Mouse (Mus musculus): ENCODE data around the gene Bicdl1. TPM values are rescaled to one million over a fixed set of nuclear protein-coding genes. Genes with fewer than 3 reads are reported as not detected.

Gene Bicdl1
- polyA plus RNA-seq, 1 experiment from 2014 or later: 47.2 TPM

DNA sequence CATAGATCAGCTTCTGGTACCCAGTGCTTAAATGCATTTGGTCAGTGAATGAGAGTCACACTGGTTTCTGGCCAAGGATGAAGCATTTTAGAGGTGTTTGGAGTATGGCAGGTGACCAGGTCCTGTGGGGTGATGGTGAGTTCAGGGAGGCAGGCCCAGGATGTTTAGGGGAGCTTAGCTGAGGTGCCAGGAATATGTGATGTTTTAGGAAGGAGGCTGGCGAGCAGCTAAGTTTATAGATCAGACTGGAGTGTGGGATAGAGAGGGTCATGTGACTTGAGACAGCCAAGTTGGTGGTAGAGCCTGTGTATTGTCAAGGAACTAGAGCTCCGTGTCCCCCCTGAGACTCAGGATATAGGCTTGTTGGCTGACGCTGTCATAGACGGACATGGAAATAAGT is 98.4 kb downstream of the Bicdl1 start:
- no peaks in the 10 kb centered on the region for H3K27me3 ChIP-seq (replicated peaks)
- WGBS: 43% methylated on average over 4 of the region's 4 CpGs
- peaks cover 51% of the 10 kb centered on the region for H3K4me1 ChIP-seq
- H3K36me3 ChIP-seq (replicated peaks): no peaks in the 10 kb centered on the region
- no peak for ATAC-seq (replicated peaks)
- H3K4me3 ChIP-seq: peak overlapping the region; percentile 75
- H3K9me3 ChIP-seq: no peaks in the 10 kb centered on the region
- peak overlapping the region; percentile 67 for H3K4me2 ChIP-seq
- H3K27ac ChIP-seq: no peak overlapping the region
- peak overlapping the region; percentile 63 for H3K9ac ChIP-seq

DNA sequence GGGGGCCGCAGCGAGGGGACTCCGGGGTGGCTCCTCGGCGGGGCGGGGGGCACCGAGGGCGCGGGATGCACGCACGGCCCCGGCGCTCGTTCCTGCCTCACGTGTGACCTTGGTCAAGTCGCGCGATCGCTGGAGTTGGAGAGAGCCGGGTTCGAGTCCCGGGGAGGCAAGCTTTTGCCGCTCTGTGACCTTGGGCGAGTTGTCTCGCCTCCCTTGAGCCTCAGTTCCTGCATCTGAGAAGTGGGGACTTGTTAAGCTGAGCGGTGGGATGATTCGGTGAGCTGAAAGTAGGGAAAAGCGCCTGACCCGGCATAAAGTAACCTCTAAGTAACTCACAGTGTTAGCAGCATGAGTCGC is 99.1 kb downstream of the Bicdl1 start:
- Histone ChIP-seq H3K4me1 (peaks cover 51% of the 10 kb centered on the region), H3K4me2 (peak overlapping the region; percentile 67), H3K27ac (peak overlapping the region; percentile 90), H3K4me3 (peak overlapping the region; percentile 75), H3K9ac (peak overlapping the region; percentile 63), H3K27me3 (replicated peaks) (no peaks in the 10 kb centered on the region), H3K9me3 (no peaks in the 10 kb centered on the region), H3K36me3 (replicated peaks) (no peaks in the 10 kb centered on the region)
- WGBS: 1% methylated on average over 30 of the region's 30 CpGs
- no peak for ATAC-seq (replicated peaks)

DNA sequence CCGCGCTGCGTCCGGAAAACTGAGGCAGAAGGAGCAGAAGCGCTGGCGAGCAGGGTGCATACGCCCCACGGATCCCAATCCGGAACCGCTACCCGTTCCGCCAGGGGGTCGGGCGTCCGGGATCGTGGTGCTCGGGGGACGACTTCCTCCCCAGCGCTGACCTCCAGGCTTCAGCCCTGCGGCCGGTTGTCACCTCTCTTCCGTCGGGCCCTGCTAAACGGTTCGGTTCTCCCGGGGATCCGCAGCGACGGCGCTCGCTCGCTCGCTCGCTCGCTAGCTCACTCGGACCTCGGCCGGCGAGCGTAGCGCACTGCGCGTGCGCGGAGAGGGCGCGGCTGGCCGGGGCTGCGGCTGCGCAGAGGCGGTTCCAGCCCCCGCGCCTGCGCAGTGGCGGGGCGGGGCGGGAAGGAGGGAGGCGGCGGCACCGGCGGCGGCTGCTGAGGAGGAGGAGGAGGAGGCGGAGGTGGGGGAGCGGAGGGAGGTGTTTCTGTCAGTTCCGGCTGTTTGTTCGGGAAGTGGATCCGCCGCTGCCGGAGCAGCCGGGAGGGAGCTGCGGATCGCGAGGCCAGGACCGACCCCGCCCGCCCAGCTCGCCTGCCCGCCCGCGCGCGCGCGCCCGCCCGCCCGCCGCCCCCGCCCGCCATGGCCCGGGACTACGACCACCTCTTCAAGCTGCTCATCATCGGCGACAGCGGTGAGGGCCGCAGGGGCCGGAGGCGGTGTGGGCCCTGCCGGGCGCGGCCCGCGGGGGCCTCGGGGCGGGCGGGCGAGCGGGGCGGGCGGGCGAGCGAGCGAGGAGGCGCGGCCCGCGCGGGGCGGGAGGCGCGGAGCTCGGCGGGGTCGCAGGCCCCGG is 99.7 kb downstream of the Bicdl1 start, which contains the start of gene Rab35:
Gene Rab35, plus strand, starts transcription at position 404 of the 853 bp plus-strand sequence.
- ATAC-seq (replicated peaks): peak; percentile 90
- Histone ChIP-seq H3K9ac (peak within 1 kb of the TSS; percentile 83), H3K9me3 (no peaks in the 10 kb centered on the region), H3K27me3 (replicated peaks) (no peaks in the 10 kb centered on the region), H3K4me3 (peak within 1 kb of the TSS; percentile 75), H3K27ac (peak within 1 kb of the TSS; percentile 90), H3K4me2 (peak within 1 kb of the TSS; percentile 72), H3K36me3 (replicated peaks) (no peaks in the 10 kb centered on the region), H3K4me1 (peaks cover 47% of the 10 kb centered on the region)
- WGBS: under 1% methylated on average over 79 of the region's 125 CpGs

- H3K27ac ChIP-seq: 0 out of 2 replicates have a peak overlapping the region, but pooled peaks have one; percentile 38
- peak overlapping the region; percentile 75; the same call in 1 of the 2 replicates for H3K4me3 ChIP-seq
- ATAC-seq (replicated peaks): no peak
- H3K9ac ChIP-seq: no peak overlapping the region
- WGBS: 47% methylated on average over 5 of the region's 5 CpGs
- no peaks in the 10 kb centered on the region for H3K36me3 ChIP-seq (replicated peaks)
- no peaks in the 10 kb centered on the region for H3K27me3 ChIP-seq (replicated peaks)
- H3K9me3 ChIP-seq: no peaks in the 10 kb centered on the region
- H3K4me2 ChIP-seq: no peak overlapping the region
- H3K4me1 ChIP-seq: peaks cover 40% of the 10 kb centered on the region
Observed at GRCm38 (mm10) chr5:115630291-115630690, 101.1 kb downstream of the Bicdl1 start.

GRCm38 (mm10) chr5:115629672-115630071 is 101.7 kb downstream of the Bicdl1 start:
- no peak overlapping the region for H3K4me3 ChIP-seq
- no peak overlapping the region for H3K4me2 ChIP-seq
- no peaks in the 10 kb centered on the region for H3K9me3 ChIP-seq
- no peak overlapping the region for H3K27ac ChIP-seq
- H3K36me3 ChIP-seq (replicated peaks): no peaks in the 10 kb centered on the region
- no peak overlapping the region for H3K9ac ChIP-seq
- peaks cover 34% of the 10 kb centered on the region for H3K4me1 ChIP-seq
- ATAC-seq (replicated peaks): no peak
- H3K27me3 ChIP-seq (replicated peaks): no peaks in the 10 kb centered on the region
- WGBS: 93% methylated on average over 4 of the region's 4 CpGs

DNA sequence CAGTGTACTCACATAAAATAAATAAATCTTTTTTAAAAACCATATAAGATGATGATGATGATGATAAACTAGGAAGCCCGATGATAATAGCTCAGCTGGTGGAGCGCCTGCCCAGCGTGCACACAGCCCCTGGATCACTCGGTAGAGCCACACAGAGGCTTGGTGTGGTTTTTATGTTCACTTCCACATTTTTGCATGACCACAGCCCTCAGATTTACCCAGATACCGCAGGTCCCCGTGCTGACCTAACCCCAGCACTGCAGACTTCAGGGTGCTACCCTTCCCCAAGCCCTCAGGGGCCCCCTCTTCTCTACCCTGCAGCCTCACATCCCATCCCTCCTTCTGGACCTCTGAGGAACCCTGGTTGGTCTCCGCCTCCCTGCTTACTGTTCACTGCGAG is 103.3 kb downstream of the Bicdl1 start:
- WGBS: 79% methylated on average over 8 of the region's 8 CpGs
- H3K9me3 ChIP-seq: no peaks in the 10 kb centered on the region
- no peak overlapping the region for H3K4me2 ChIP-seq
- no peaks in the 10 kb centered on the region for H3K27me3 ChIP-seq (replicated peaks)
- no peak overlapping the region for H3K27ac ChIP-seq
- ATAC-seq (replicated peaks): no peak
- H3K4me3 ChIP-seq: no peak overlapping the region
- H3K9ac ChIP-seq: no peak overlapping the region
- peaks cover 18% of the 10 kb centered on the region for H3K4me1 ChIP-seq
- H3K36me3 ChIP-seq (replicated peaks): no peaks in the 10 kb centered on the region

DNA sequence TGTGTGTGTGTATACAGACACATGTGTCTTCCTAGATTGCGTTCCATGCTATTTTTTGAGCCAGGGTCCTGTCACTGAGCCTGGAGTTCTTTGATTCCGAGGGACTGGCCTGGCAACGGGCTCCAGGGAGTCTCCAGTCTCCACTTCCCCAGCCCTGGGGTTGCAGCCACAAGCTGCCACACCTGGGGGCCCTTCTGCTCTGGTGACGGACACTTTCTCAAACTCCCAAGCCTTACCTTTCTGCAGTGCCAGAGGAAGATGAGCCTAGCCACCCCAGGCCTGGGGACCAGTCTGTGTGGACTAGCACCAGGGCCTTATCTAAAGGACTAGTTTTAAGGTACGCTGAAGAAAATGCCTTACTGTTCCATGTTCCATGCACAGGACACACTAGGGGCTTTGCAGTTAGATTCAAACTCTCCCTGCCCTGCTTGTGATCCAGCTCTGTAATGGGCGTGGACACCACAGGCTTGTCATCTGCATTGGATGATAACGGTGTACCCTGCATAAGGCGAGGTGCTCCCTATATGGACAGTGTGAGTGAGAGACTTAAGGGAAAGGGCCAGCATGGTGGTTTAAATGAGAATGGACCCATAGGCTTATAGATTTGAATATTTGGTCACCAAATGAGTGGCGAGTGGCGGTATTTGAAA is 105.1 kb downstream of the Bicdl1 start:
- WGBS: 89% methylated on average over 10 of the region's 10 CpGs
- ATAC-seq (replicated peaks): no peak
- no peak overlapping the region for H3K4me2 ChIP-seq

GRCm38 (mm10) chr5:115623694-115624440 is 107.6 kb downstream of the Bicdl1 start:
- no peaks in the 10 kb centered on the region for H3K27me3 ChIP-seq (replicated peaks)
- no peak overlapping the region for H3K27ac ChIP-seq
- 76% methylated on average over 9 of the region's 9 CpGs for WGBS

More for the DNA sequence above, 105.1 kb downstream of the Bicdl1 start:
- Histone ChIP-seq H3K36me3 (replicated peaks) (0 out of 2 replicates have a peak, but pooled peaks cover 3% of the 10 kb centered on the region), H3K9ac (no peak overlapping the region), H3K27ac (no peak overlapping the region), H3K4me3 (no peak overlapping the region), H3K9me3 (no peaks in the 10 kb centered on the region), H3K4me1 (peaks cover 10% of the 10 kb centered on the region), H3K27me3 (replicated peaks) (no peaks in the 10 kb centered on the region)

DNA sequence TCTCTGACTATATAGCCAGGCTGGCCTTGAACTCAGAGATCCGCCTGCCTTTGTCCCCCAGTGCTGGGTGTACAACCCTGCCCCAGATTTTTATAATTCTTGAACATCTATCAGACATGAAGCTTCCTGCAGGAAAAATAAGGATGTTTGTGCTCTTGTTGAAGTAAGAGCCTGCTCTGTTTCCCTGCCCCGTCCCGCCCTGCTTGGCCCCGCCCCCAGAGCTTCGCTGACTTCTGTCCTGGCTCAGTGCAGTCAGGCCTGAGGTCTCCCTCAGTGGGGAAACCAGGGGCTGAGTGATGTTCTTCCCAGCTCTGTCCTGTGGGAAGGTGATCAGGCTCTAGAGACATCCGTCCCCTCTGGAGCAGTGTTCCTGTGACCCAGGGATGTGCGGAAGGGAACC is 108.7 kb downstream of the Bicdl1 start:
- Histone ChIP-seq H3K36me3 (replicated peaks) (peaks cover 24% of the 10 kb centered on the region; the same call in 1 of the 2 replicates), H3K4me1 (no peaks in the 10 kb centered on the region), H3K27ac (no peak overlapping the region), H3K4me3 (no peak overlapping the region), H3K9me3 (no peaks in the 10 kb centered on the region), H3K27me3 (replicated peaks) (no peaks in the 10 kb centered on the region), H3K4me2 (no peak overlapping the region), H3K9ac (no peak overlapping the region)
- ATAC-seq (replicated peaks): no peak
- WGBS: 87% methylated on average over 7 of the region's 7 CpGs

More at GRCm38 (mm10) chr5:115623694-115624440, 107.6 kb downstream of the Bicdl1 start:
- no peaks in the 10 kb centered on the region for H3K4me1 ChIP-seq
- no peak for ATAC-seq (replicated peaks)
- no peak overlapping the region for H3K9ac ChIP-seq
- no peak overlapping the region for H3K4me3 ChIP-seq
- H3K9me3 ChIP-seq: no peaks in the 10 kb centered on the region
- H3K4me2 ChIP-seq: no peak overlapping the region
- H3K36me3 ChIP-seq (replicated peaks): peaks cover 15% of the 10 kb centered on the region; the same call in 1 of the 2 replicates

- peaks cover 53% of the 10 kb centered on the region for H3K36me3 ChIP-seq (replicated peaks)
- no peak overlapping the region for H3K4me3 ChIP-seq
- WGBS: 94% methylated on average over 15 of the region's 15 CpGs
- H3K4me2 ChIP-seq: no peak overlapping the region
- H3K27me3 ChIP-seq (replicated peaks): no peaks in the 10 kb centered on the region
- no peak overlapping the region for H3K27ac ChIP-seq
- H3K9ac ChIP-seq: no peak overlapping the region
- H3K9me3 ChIP-seq: no peaks in the 10 kb centered on the region
- ATAC-seq (replicated peaks): no peak
- no peaks in the 10 kb centered on the region for H3K4me1 ChIP-seq
Observed at GRCm38 (mm10) chr5:115619690-115620089, 111.7 kb downstream of the Bicdl1 start.

DNA sequence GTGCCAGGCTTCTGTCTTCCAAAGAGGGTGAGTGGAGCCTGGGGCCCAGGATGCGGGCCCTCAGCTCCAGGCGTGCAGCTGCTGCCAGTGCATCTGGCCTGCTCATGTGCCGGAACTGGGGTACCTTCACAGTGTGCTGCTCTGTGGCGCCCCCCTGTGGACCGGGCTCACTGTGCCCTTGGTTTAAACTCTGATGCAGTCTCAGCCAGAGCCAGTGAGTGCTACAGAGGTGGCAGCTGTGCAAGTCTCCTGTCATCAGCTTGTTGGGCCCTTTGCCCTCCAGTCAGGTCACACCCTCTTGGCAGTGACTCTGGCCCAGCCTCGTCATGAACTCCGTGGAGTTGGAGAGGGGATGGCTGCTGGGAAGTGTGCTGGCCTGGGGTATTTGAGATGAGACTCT is 116.5 kb downstream of the Bicdl1 start:
- ATAC-seq (replicated peaks): no peak
- H3K4me3 ChIP-seq: no peak overlapping the region
- no peak overlapping the region for H3K4me2 ChIP-seq
- no peak overlapping the region for H3K27ac ChIP-seq
- no peaks in the 10 kb centered on the region for H3K4me1 ChIP-seq
- no peaks in the 10 kb centered on the region for H3K9me3 ChIP-seq
- whole genome bisulfite sequencing: 86% methylated on average over 7 of the region's 7 CpGs
- H3K9ac ChIP-seq: no peak overlapping the region
- H3K36me3 ChIP-seq (replicated peaks): peaks cover 88% of the 10 kb centered on the region
- H3K27me3 ChIP-seq (replicated peaks): no peaks in the 10 kb centered on the region

- no peak overlapping the region for H3K4me2 ChIP-seq
- ATAC-seq (replicated peaks): no peak
- H3K27me3 ChIP-seq (replicated peaks): no peaks in the 10 kb centered on the region
- H3K4me3 ChIP-seq: no peak overlapping the region
- no peaks in the 10 kb centered on the region for H3K4me1 ChIP-seq
- no peak overlapping the region for H3K27ac ChIP-seq
- H3K36me3 ChIP-seq (replicated peaks): peaks cover 88% of the 10 kb centered on the region
- 91% methylated on average over 9 of the region's 9 CpGs for WGBS
- no peak overlapping the region for H3K9ac ChIP-seq
- no peaks in the 10 kb centered on the region for H3K9me3 ChIP-seq
Observed at GRCm38 (mm10) chr5:115613332-115613731, 118.1 kb downstream of the Bicdl1 start.

Data from midbrain, embryonic 15.5 days (tissue).